Mouse (Mus musculus) MEL (cell line): ENCODE data around the gene Rhbdl1. TPM values are rescaled to one million over a fixed set of nuclear protein-coding genes. Genes with fewer than 3 reads are reported as not detected.

Experiments
- DNase-seq: peaks from one replicate; pipeline ENCODE4 v3.0.0; 2011; ENCODE audit warnings: low read depth, low spot score
- H3K27ac ChIP-seq: 2 replicates; pipeline ENCODE4 v1.5.1; 2012; ENCODE audit warnings: low read depth, mild to moderate bottlenecking, control low read depth, low read length, moderate library complexity; ENCODE audit not compliant: control insufficient read depth
- H3K27me3 ChIP-seq, 2 experiments: fragments of 150-350 bp in 1 of 2; sonication (generic) in 1 of 2; 2 replicates each; pipeline ENCODE4 v1.6.1; 2012; ENCODE audit warnings: low read length in 2 of 2, mild to moderate bottlenecking in 2 of 2, improper control_type of control experiment in 1 of 2, moderate library complexity in 1 of 2; ENCODE audit not compliant: insufficient read depth in 2 of 2, control insufficient read depth in 1 of 2
- H3K36me3 ChIP-seq, 2 experiments: 2 replicates each; pipeline ENCODE4 v1.6.1; 2012 to 2014; ENCODE audit warnings: low read length in 2 of 2, improper control_type of control experiment in 1 of 2, inconsistent platforms in 1 of 2, mild to moderate bottlenecking in 1 of 2; ENCODE audit not compliant: insufficient read depth in 2 of 2, control insufficient read depth in 1 of 2
- H3K4me1 ChIP-seq, 2 experiments: fragments of 150-350 bp in 1 of 2; sonication (generic) in 1 of 2; 2 replicates each; pipeline ENCODE4 v1.6.1; 2012; ENCODE audit warnings: low read length in 2 of 2, improper control_type of control experiment in 1 of 2, mild to moderate bottlenecking in 1 of 2; ENCODE audit not compliant: insufficient read depth in 2 of 2, control insufficient read depth in 1 of 2
- H3K4me3 ChIP-seq, 2 experiments: fragments of 150-350 bp in 1 of 2; sonication (generic) in 1 of 2; 2 replicates each; pipeline ENCODE4 v1.5.1; 2012; ENCODE audit warnings: low read depth in 2 of 2, low read length in 2 of 2, mild to moderate bottlenecking in 2 of 2, moderate library complexity in 2 of 2, control low read depth in 1 of 2, improper control_type of control experiment in 1 of 2; ENCODE audit not compliant: control insufficient read depth in 1 of 2, insufficient read depth in 1 of 2
- H3K79me2 ChIP-seq: 2 replicates; pipeline ENCODE4 v1.6.1; 2012; ENCODE audit warnings: mild to moderate bottlenecking, low read length, moderate library complexity; ENCODE audit not compliant: control insufficient read depth, poor library complexity, insufficient read depth
- H3K9ac ChIP-seq: 2 replicates; pipeline ENCODE4 v1.6.1; 2012; ENCODE audit warnings: low read depth, mild to moderate bottlenecking, control low read depth, low read length, moderate library complexity; ENCODE audit not compliant: control insufficient read depth, poor library complexity, severe bottlenecking
- H3K9me3 ChIP-seq: fragments of 150-350 bp; sonication (generic); replicated peaks from 2 replicates; pipeline ENCODE4 v1.6.1; 2012; ENCODE audit warnings: mild to moderate bottlenecking, low read length, improper control_type of control experiment, moderate library complexity; ENCODE audit not compliant: insufficient read depth
- CHD2 ChIP-seq: IDR thresholded peaks from 2 replicates; pipeline ENCODE4 v1.6.1; 2011; ENCODE audit warnings: low read length, improper control_type of control experiment
- E2F4 ChIP-seq: IDR thresholded peaks from 2 replicates; pipeline ENCODE4 v1.6.1; 2011; ENCODE audit warnings: low read depth, low read length, improper control_type of control experiment, borderline replicate concordance
- EP300 ChIP-seq, 2 experiments: IDR thresholded peaks; 2 replicates each; pipeline ENCODE4 v1.6.1; 2011; ENCODE audit warnings: improper control_type of control experiment in 2 of 2, low read length in 2 of 2, low read depth in 1 of 2, mild to moderate bottlenecking in 1 of 2
- ETS1 ChIP-seq: IDR thresholded peaks from 2 replicates; pipeline ENCODE4 v1.6.1; 2012; ENCODE audit warnings: low read depth, mild to moderate bottlenecking, inconsistent platforms, low read length, improper control_type of control experiment, moderate library complexity
- GABPA ChIP-seq: IDR thresholded peaks from 2 replicates; pipeline ENCODE4 v1.6.1; 2012; ENCODE audit warnings: low read depth, mild to moderate bottlenecking, inconsistent platforms, low read length, improper control_type of control experiment, moderate library complexity
- GATA1 ChIP-seq: IDR thresholded peaks from 2 replicates; pipeline ENCODE4 v1.6.1; 2011; ENCODE audit warnings: low read depth, low read length, improper control_type of control experiment
- KAT2A ChIP-seq: conservative IDR thresholded peaks from 2 replicates; pipeline ENCODE4 v1.6.1; 2012; ENCODE audit warnings: low read depth, low read length, improper control_type of control experiment, inconsistent platforms
- MAFK ChIP-seq: IDR thresholded peaks from 2 replicates; pipeline ENCODE4 v1.6.1; 2011; ENCODE audit warnings: low read depth, mild to moderate bottlenecking, low read length, improper control_type of control experiment, borderline replicate concordance
- MAX ChIP-seq: IDR thresholded peaks from 2 replicates; pipeline ENCODE4 v1.6.1; 2011; ENCODE audit warnings: low read length, improper control_type of control experiment
- MAZ ChIP-seq: IDR thresholded peaks from 2 replicates; pipeline ENCODE4 v1.6.1; 2012; ENCODE audit warnings: low read depth, mild to moderate bottlenecking, inconsistent platforms, low read length, improper control_type of control experiment
- MEF2A ChIP-seq: IDR thresholded peaks from 2 replicates; pipeline ENCODE4 v1.6.1; 2014; ENCODE audit warnings: low read depth, mild to moderate bottlenecking, inconsistent platforms, low read length, improper control_type of control experiment; ENCODE audit not compliant: poor library complexity, insufficient replicate concordance, severe bottlenecking; ENCODE audit errors: extremely low read depth
- MYC ChIP-seq: IDR thresholded peaks from 2 replicates; pipeline ENCODE4 v1.6.1; 2011; ENCODE audit warnings: low read depth, mild to moderate bottlenecking, low read length, improper control_type of control experiment, moderate library complexity
- NELFE ChIP-seq: IDR thresholded peaks from 2 replicates; pipeline ENCODE4 v1.6.1; 2011; ENCODE audit warnings: low read depth, low read length, improper control_type of control experiment
- RAD21 ChIP-seq: IDR thresholded peaks from 2 replicates; pipeline ENCODE4 v1.6.1; 2011; ENCODE audit warnings: mild to moderate bottlenecking, low read depth, low read length, improper control_type of control experiment
- SIN3A ChIP-seq: IDR thresholded peaks from 2 replicates; pipeline ENCODE4 v1.6.1; 2012; ENCODE audit warnings: low read length, improper control_type of control experiment, inconsistent platforms
- TAL1 ChIP-seq: IDR thresholded peaks from 2 replicates; pipeline ENCODE4 v1.6.1; 2012; ENCODE audit warnings: mild to moderate bottlenecking, inconsistent platforms, low read length, moderate library complexity, mixed read lengths
- TCF12 ChIP-seq: IDR thresholded peaks from 2 replicates; pipeline ENCODE4 v1.6.1; 2014; ENCODE audit warnings: low read depth, mild to moderate bottlenecking, inconsistent platforms, low read length, improper control_type of control experiment, moderate library complexity
- UBTF ChIP-seq: IDR thresholded peaks from 2 replicates; pipeline ENCODE4 v1.6.1; 2012; ENCODE audit warnings: low read depth, mild to moderate bottlenecking, inconsistent platforms, low read length, improper control_type of control experiment, moderate library complexity, borderline replicate concordance; ENCODE audit not compliant: insufficient read depth
- USF1 ChIP-seq: IDR thresholded peaks from 2 replicates; pipeline ENCODE4 v1.6.1; 2014; ENCODE audit warnings: low read depth, mild to moderate bottlenecking, inconsistent platforms, low read length, improper control_type of control experiment, moderate library complexity
- ZMIZ1 ChIP-seq: IDR thresholded peaks from 2 replicates; pipeline ENCODE4 v1.6.1; 2012; ENCODE audit warnings: low read depth, mild to moderate bottlenecking, inconsistent platforms, low read length, improper control_type of control experiment, moderate library complexity
- polyA plus RNA-seq, 2 experiments: library from polyadenylated mRNA; stranded (reverse) in 1 of 2; unstranded in 1 of 2; fragments of >175 nt in 1 of 2; fragments of >200 nt in 1 of 2; gene quantifications; 2 replicates each; pipeline versions ENCODE4 v1.2.1 to v1.2.4; 2012; ENCODE audit warnings: low replicate concordance in 2 of 2, low read depth in 1 of 2; ENCODE audit not compliant: insufficient read length in 2 of 2, insufficient read depth in 1 of 2, missing spikeins in 1 of 2
- total RNA-seq: library from RNA; depleted of rRNA; stranded (reverse); fragments of 300-350 nt; gene quantifications from 2 replicates; pipeline ENCODE4 v1.2.3, GENCODE M21; 2012

The Rhbdl1 gene
- total and polyA plus RNA-seq, 3 experiments = 1.4 to 4.0 TPM; not detected in 1

DNA sequence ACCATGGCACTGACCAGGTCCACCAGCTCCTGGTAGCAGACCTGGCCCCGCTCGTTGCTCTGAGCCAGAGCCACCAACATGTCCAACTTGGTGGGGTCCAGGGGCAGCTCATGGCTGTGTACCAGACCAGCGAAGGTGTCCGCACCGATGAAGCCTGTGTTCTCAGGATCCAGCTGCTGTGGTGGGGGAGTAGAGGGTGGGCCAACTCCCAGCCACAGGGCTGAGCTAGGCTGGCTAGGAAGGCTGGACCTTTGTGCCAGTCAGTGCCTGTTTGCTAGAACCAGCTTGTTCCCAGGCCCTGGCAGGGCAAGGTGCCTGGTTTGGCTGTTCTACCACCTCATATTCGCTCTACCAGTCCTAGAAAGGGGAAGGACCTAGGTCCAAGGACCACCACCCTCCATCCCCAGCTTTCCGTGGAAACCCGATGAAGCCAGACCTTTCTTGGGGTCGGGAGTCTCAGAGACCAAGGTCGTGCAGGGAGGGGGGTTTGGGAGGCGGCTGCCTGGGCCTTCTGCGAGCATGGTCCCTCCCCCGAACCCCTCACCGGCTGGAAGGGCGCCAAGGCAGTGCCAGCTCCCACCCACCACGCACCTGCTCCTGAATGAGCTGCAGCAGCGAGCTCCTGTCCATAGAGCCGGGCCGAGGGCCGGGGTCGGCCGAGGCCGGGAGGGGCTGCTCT, 559 bp downstream of the Rhbdl1 start:
- no peaks in the 10 kb centered on the region for H3K9me3 ChIP-seq
- TF ChIP-seq EP300 (IDR thresholded peaks at IDR 0.05; ENCODE audit: low read depth in 1 of 2, low read length in 2 of 2) = no peak
- no peak for TF ChIP-seq SIN3A
- TF ChIP-seq CHD2 = no peak
- no peak for TF ChIP-seq MAZ
- no peak for TF ChIP-seq KAT2A
- no peak for TF ChIP-seq E2F4
- no peak for TF ChIP-seq TAL1
- no peak for TF ChIP-seq GABPA
- TF ChIP-seq NELFE = no peak
- TF ChIP-seq MEF2A = no peak
- TF ChIP-seq MAFK = no peak
- no peak for TF ChIP-seq ETS1
- TF ChIP-seq USF1 = no peak
- no peak for TF ChIP-seq RAD21
- TF ChIP-seq TCF12 = no peak
- TF ChIP-seq MAX = no peak
- no peak for TF ChIP-seq UBTF
- no peak for TF ChIP-seq ZMIZ1
- peaks cover 29% of the 10 kb centered on the region for H3K79me2 ChIP-seq
- no peaks in the 10 kb centered on the region for H3K27me3 ChIP-seq
- H3K4me3 ChIP-seq = no peak overlapping the region
- peaks cover 2 to 12% of the 10 kb centered on the region in 2 experiments; a peak in 3 of 4 replicates for H3K4me1 ChIP-seq
- H3K9ac ChIP-seq = no peak overlapping the region
- H3K27ac ChIP-seq = no peak overlapping the region
- H3K36me3 ChIP-seq = peaks cover 0 to 2% of the 10 kb centered on the region in 2 experiments; a peak in 2 of 4 replicates
- no peak for DNase-seq

DNA sequence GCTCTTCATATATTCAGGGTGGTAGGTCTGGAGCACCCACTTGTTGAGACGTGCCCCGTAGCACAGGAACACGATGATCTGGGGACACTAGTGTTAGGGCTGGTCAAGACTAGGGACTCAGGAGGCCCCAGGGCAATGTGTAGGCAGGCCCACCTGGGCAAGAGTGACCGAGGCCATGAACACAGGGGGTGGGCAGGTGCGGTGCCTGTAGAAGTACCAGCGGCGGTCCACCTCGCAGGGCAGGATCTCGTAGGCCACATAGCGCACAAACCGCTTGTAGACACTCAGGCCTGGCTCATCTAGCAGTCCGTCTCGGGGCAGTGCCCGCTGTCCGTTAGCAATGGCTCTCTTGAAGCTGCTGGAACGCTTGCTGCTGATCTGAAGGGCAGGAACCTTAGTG, 1.3 kb downstream of the Rhbdl1 start:
- Histone ChIP-seq H3K9me3 (no peaks in the 10 kb centered on the region), H3K4me1 (peaks cover 2 to 18% of the 10 kb centered on the region in 2 experiments; a peak in 3 of 4 replicates), H3K9ac (no peak overlapping the region)

More for the DNA sequence above, 1.3 kb downstream of the Rhbdl1 start:
- Histone ChIP-seq H3K27ac (no peak overlapping the region), H3K27me3 (no peaks in the 10 kb centered on the region), H3K4me3 (no peak overlapping the region), H3K79me2 (peaks cover 36% of the 10 kb centered on the region), H3K36me3 (peaks cover 0 to 6% of the 10 kb centered on the region in 2 experiments; a peak in 2 of 4 replicates)
- DNase-seq = no peak
- TF ChIP-seq TAL1 (no peak), MYC (no peak), GATA1 (no peak)
